Mouse (Mus musculus): ENCODE measurements around the gene Gm11042.

GRCm38 (mm10) chr12:74281403-74281802 is 34.8 kb downstream of the Gm11042 start:
- TF ChIP-seq CTCF (IDR thresholded peaks at IDR 0.05; ENCODE audit: low read depth, low read length) (no peak), POLR2A (IDR thresholded peaks at IDR 0.05; ENCODE audit: borderline replicate concordance, low read depth, low read length) (no peak)
